Mouse (Mus musculus) adrenal gland, postnatal 36 days (tissue): ENCODE measurements around the gene Rp9. TPM values are rescaled to one million over a fixed set of nuclear protein-coding genes. Genes with fewer than 3 reads are reported as not detected.
A peak's percentile ranks its signal among the peaks of the same experiment; 100 is the strongest.

Experiments used
- DNase-seq, 2 experiments: peaks; one replicate each; pipeline ENCODE4 v3.0.0; 2021; ENCODE audit warnings: mixed read lengths in 1 of 2
- total RNA-seq, 2 experiments: library from RNA; stranded (reverse); gene quantifications; 2 replicates each; pipeline ENCODE4 v1.2.3; 2021

Gene Rp9
- total RNA-seq, 2 experiments from 2014 or later, result 29.0 to 42.6 TPM

- peak; percentile 55 to 64 for DNase-seq
Observed at GRCm38 (mm10) chr9:22366621-22367020, 102.9 kb downstream of the Rp9 start.

- no peak for DNase-seq
Observed at GRCm38 (mm10) chr9:22366221-22366620, 103.3 kb downstream of the Rp9 start.

Other genes with a start within 250 kb of the Rp9 start
- gene Zfp809, start 244.0 kb downstream of the Rp9 start, total RNA-seq, result 10 to 100 TPM; 36.9 to 45.3 TPM
- gene Zfp599, start 209.8 kb downstream of the Rp9 start, total RNA-seq, result under 1 TPM; 0.69 to 0.73 TPM
- gene Zfp810, start 162.1 kb downstream of the Rp9 start, total RNA-seq, result 1 to 10 TPM; 5.3 to 8.3 TPM
- gene Anln, start 80.6 kb downstream of the Rp9 start, total RNA-seq, result 1 to 10 TPM; 6.5 to 6.7 TPM
- 1 to 10 TPM; 6.6 TPM for gene 9530077C05Rik, start 58.2 kb downstream of the Rp9 start, total RNA-seq
- gene Gm17545, start 15.5 kb downstream of the Rp9 start, total RNA-seq, result not detected
- gene Bbs9, start 6.0 kb upstream of the Rp9 start, total RNA-seq, result 10 to 100 TPM; 13.2 to 13.4 TPM